Comparison of ENCODE assay signal across 8 mouse cellular contexts in the genomic region with DNA sequence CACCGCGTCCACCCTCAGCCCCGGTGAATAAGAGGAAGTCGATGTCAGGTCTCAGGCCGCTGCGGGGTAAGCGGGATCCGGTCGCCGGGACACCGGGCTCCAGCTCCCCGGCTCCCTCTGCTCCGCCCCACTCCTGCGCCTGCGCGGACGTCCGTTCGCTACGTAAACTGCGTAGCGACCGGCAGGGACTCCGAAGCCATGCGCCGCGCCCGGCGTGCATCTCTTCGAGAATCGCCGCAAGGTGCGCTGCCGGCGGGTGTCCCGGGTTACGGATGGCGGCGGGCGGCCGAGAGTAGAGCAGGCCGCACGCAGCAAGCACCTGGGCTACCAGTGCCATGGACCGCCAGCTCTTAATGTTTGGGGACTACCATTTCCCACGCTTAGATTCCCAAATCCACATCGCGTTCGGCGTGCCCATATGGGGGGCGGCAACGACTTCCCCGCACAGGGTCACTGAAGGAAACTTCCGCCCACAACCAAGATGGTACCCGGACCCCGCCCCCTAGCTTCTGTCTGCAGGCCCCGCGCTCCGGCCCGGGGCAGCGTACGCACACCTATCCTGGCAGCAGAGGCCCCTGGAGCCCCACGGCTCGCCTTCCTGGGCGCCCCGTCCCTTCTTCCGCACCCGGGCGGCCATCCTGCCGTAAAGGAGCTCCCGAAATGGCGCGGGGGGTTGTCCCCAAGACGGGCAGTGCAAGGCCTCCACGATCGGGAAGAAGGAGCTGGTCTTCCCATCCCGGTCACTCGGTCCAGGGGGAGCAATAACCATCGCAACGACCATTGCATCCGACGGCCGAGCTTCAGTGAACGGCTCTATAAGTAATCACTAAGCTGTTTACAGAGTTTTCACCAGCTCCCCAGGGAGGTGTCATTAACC. TPM values are rescaled to one million over a fixed set of nuclear protein-coding genes. Genes with fewer than 3 reads are reported as not detected.
A peak's percentile ranks its signal among the peaks of the same experiment; 100 is the strongest.
DNase-seq lines count a peak whose midpoint lies in the region; ATAC-seq and TF ChIP-seq lines count a peak whose summit lies in the region.

A gene (plus strand): TSS at position 490 of the 877 bp plus-strand sequence.

- H3K9me3 ChIP-seq in E14TG2a.4 (ENCODE audit: low read length): no peaks in the 10 kb centered on the region
- H3K9me3 ChIP-seq in forebrain, embryonic 12.5 days: no peaks in the 10 kb centered on the region
- no peaks in the 10 kb centered on the region for H3K9me3 ChIP-seq in heart, embryonic 16.5 days (replicated peaks; ENCODE audit: control insufficient read depth, low read length)
- H3K9me3 ChIP-seq in liver, embryonic 15.5 days (replicated peaks): no peaks in the 10 kb centered on the region
- H3K9me3 ChIP-seq in neural tube, embryonic 11.5 days (ENCODE audit: control insufficient read depth, low read length): no peaks in the 10 kb centered on the region
- no peaks in the 10 kb centered on the region for H3K9me3 ChIP-seq in stomach, embryonic 16.5 days (replicated peaks; ENCODE audit: control insufficient read depth, low read length)

- peaks cover 47% of the 10 kb centered on the region for H3K4me1 ChIP-seq in E14TG2a.4 (replicated peaks; ENCODE audit: low read depth, low read length)
- H3K4me1 ChIP-seq in forebrain, embryonic 12.5 days: peaks cover 32% of the 10 kb centered on the region
- H3K4me1 ChIP-seq in heart, embryonic 16.5 days (ENCODE audit: control insufficient read depth, insufficient read depth, low read length): peaks cover 18% of the 10 kb centered on the region
- peaks cover 30% of the 10 kb centered on the region for H3K4me1 ChIP-seq in liver, embryonic 15.5 days (replicated peaks)
- peaks cover 15% of the 10 kb centered on the region for H3K4me1 ChIP-seq in neural tube, embryonic 11.5 days (ENCODE audit: control insufficient read depth, insufficient read depth, low read length)
- peaks cover 21% of the 10 kb centered on the region for H3K4me1 ChIP-seq in stomach, embryonic 16.5 days (ENCODE audit: control insufficient read depth, insufficient read depth, low read length)

- TF ChIP-seq CTCF in E14TG2a.4 (conservative IDR thresholded peaks at IDR 0.05; ENCODE audit: low read length): no peak

- peak within 1 kb of the TSS; percentile 99 for H3K4me2 ChIP-seq in forebrain, embryonic 12.5 days
- H3K4me2 ChIP-seq in heart, embryonic 16.5 days (ENCODE audit: low read depth, low read length): peak within 1 kb of the TSS; percentile 91
- peak within 1 kb of the TSS; percentile 96 for H3K4me2 ChIP-seq in liver, embryonic 15.5 days
- peak within 1 kb of the TSS; percentile 100 for H3K4me2 ChIP-seq in neural tube, embryonic 11.5 days (ENCODE audit: low read depth)
- peak within 1 kb of the TSS; percentile 98 for H3K4me2 ChIP-seq in stomach, embryonic 16.5 days (ENCODE audit: low read depth, low read length)

- H3K27ac ChIP-seq in forebrain, embryonic 12.5 days: peak within 1 kb of the TSS; percentile 95
- H3K27ac ChIP-seq in heart, embryonic 16.5 days (ENCODE audit: low read length): peak within 1 kb of the TSS; percentile 98
- H3K27ac ChIP-seq in liver, embryonic 15.5 days (replicated peaks): peak within 1 kb of the TSS; percentile 89
- H3K27ac ChIP-seq in neural tube, embryonic 11.5 days (ENCODE audit: low read depth, low read length): peak within 1 kb of the TSS; percentile 78
- peak within 1 kb of the TSS; percentile 97 for H3K27ac ChIP-seq in stomach, embryonic 16.5 days (ENCODE audit: low read length)

- peaks cover 18% of the 10 kb centered on the region for H3K36me3 ChIP-seq in E14TG2a.4 (ENCODE audit: insufficient read depth, low read length)
- H3K36me3 ChIP-seq in forebrain, embryonic 12.5 days (replicated peaks): 0 out of 2 replicates have a peak, but pooled peaks cover 6% of the 10 kb centered on the region
- H3K36me3 ChIP-seq in heart, embryonic 16.5 days (ENCODE audit: control insufficient read depth, insufficient read depth): 0 out of 2 replicates have a peak, but pooled peaks cover under 1% of the 10 kb centered on the region
- H3K36me3 ChIP-seq in liver, embryonic 15.5 days (replicated peaks): no peaks in the 10 kb centered on the region
- peaks cover 2% of the 10 kb centered on the region; the same call in 1 of the 2 replicates for H3K36me3 ChIP-seq in neural tube, embryonic 11.5 days (ENCODE audit: control insufficient read depth, insufficient read depth, low read length)
- no peaks in the 10 kb centered on the region for H3K36me3 ChIP-seq in stomach, embryonic 16.5 days (ENCODE audit: control insufficient read depth, insufficient read depth, low read length)

- H3K4me3 ChIP-seq in E14TG2a.4 (replicated peaks; ENCODE audit: low read length): peak within 1 kb of the TSS; percentile 95
- peak within 1 kb of the TSS; percentile 83 for H3K4me3 ChIP-seq in forebrain, embryonic 12.5 days (replicated peaks)
- H3K4me3 ChIP-seq in heart, embryonic 16.5 days (ENCODE audit: low read length): peak within 1 kb of the TSS; percentile 85
- peak within 1 kb of the TSS; percentile 82 for H3K4me3 ChIP-seq in liver, embryonic 15.5 days (replicated peaks)
- H3K4me3 ChIP-seq in neural tube, embryonic 11.5 days (ENCODE audit: low read depth, low read length): peak within 1 kb of the TSS; percentile 49
- peak within 1 kb of the TSS; percentile 76 for H3K4me3 ChIP-seq in stomach, embryonic 16.5 days (replicated peaks; ENCODE audit: low read length)

- H3K27me3 ChIP-seq in E14TG2a.4 (ENCODE audit: insufficient read depth, low read length): 0 out of 2 replicates have a peak, but pooled peaks cover 3% of the 10 kb centered on the region
- no peaks in the 10 kb centered on the region for H3K27me3 ChIP-seq in forebrain, embryonic 12.5 days
- no peaks in the 10 kb centered on the region for H3K27me3 ChIP-seq in heart, embryonic 16.5 days (ENCODE audit: control insufficient read depth, insufficient read depth, low read length)
- no peaks in the 10 kb centered on the region for H3K27me3 ChIP-seq in liver, embryonic 15.5 days
- H3K27me3 ChIP-seq in neural tube, embryonic 11.5 days (ENCODE audit: control insufficient read depth, insufficient read depth, low read length): no peaks in the 10 kb centered on the region
- no peaks in the 10 kb centered on the region for H3K27me3 ChIP-seq in stomach, embryonic 16.5 days (ENCODE audit: control insufficient read depth, insufficient read depth, low read length)

- peak within 1 kb of the TSS; percentile 91 for H3K9ac ChIP-seq in forebrain, embryonic 12.5 days
- peak within 1 kb of the TSS; percentile 95 for H3K9ac ChIP-seq in heart, embryonic 16.5 days (ENCODE audit: low read length)
- peak within 1 kb of the TSS; percentile 82 for H3K9ac ChIP-seq in liver, embryonic 15.5 days
- peak within 1 kb of the TSS; percentile 52 for H3K9ac ChIP-seq in neural tube, embryonic 11.5 days (ENCODE audit: low read length)
- peak within 1 kb of the TSS; percentile 93 for H3K9ac ChIP-seq in stomach, embryonic 16.5 days (ENCODE audit: low read length)

- WGBS in forebrain, embryonic 12.5 days: under 1% methylated on average over 83 of the region's 83 CpGs
- under 1% methylated on average over 81 of the region's 83 CpGs for WGBS in heart, embryonic 16.5 days
- under 1% methylated on average over 83 of the region's 83 CpGs for WGBS in liver, embryonic 15.5 days (ENCODE audit: insufficient replicate concordance)
- WGBS in neural tube, embryonic 11.5 days: under 1% methylated on average over 83 of the region's 83 CpGs
- under 1% methylated on average over 83 of the region's 83 CpGs for WGBS in stomach, embryonic 16.5 days

- peak; percentile 87 for ATAC-seq in forebrain, embryonic 12.5 days (ENCODE audit: low FRiP score)
- ATAC-seq in heart, embryonic 16.5 days (replicated peaks; ENCODE audit: extremely low read depth, insufficient read depth, low FRiP score): peak; percentile 86
- ATAC-seq in liver, embryonic 15.5 days (ENCODE audit: insufficient read depth): peak; percentile 80
- peak; percentile 82 for ATAC-seq in neural tube, embryonic 11.5 days (ENCODE audit: insufficient read depth, low FRiP score, low TSS enrichment)
- peak; percentile 81 for ATAC-seq in stomach, embryonic 16.5 days (ENCODE audit: insufficient read depth, low FRiP score)

- DNase-seq in c-Kit-positive CD71-positive TER-119-positive erythroid progenitor cells, embryonic 14.5 days (ENCODE audit: low spot score): peak; percentile 93
- DNase-seq in kidney, postnatal 36 days: peak; percentile 94 to 97
- peak; percentile 97 for DNase-seq in neural tube, embryonic 11.5 days (ENCODE audit: low spot score)

RNA-seq across cellular contexts. Expression of the gene that starts here (rescaled TPM):
- 62.4 and 65.3 TPM in 2 replicates for polyA plus RNA-seq in forebrain, embryonic 12.5 days (2016; fragmentation: Nextera tagmentation; extraction: Ambion mirVana)
- polyA plus RNA-seq in heart, embryonic 16.5 days (2015; fragmentation: Nextera tagmentation; extraction: Ambion mirVana): 58.4 and 59.2 TPM in 2 replicates
- 25.5 and 26.1 TPM in 2 replicates for polyA plus RNA-seq in liver, embryonic 15.5 days (2015; fragmentation: Nextera tagmentation; extraction: Ambion mirVana)
- polyA plus RNA-seq in neural tube, embryonic 11.5 days (2014; fragmentation: Nextera tagmentation; extraction: Ambion mirVana): 53.0 and 58.5 TPM in 2 replicates
- polyA plus RNA-seq in stomach, embryonic 16.5 days (2015; fragmentation: Nextera tagmentation; extraction: Ambion mirVana): 87.1 and 89.0 TPM in 2 replicates

Comparison
In these comparisons a context has a peak if more than half of its experiments do, and no peak if none do; other contexts are left out.
1. Peak in every context shown above with its lines: DNase-seq, ATAC-seq, H3K4me3 ChIP-seq and H3K27ac ChIP-seq.